10 mouse cellular contexts compared by ENCODE assay signal in the genomic region with DNA sequence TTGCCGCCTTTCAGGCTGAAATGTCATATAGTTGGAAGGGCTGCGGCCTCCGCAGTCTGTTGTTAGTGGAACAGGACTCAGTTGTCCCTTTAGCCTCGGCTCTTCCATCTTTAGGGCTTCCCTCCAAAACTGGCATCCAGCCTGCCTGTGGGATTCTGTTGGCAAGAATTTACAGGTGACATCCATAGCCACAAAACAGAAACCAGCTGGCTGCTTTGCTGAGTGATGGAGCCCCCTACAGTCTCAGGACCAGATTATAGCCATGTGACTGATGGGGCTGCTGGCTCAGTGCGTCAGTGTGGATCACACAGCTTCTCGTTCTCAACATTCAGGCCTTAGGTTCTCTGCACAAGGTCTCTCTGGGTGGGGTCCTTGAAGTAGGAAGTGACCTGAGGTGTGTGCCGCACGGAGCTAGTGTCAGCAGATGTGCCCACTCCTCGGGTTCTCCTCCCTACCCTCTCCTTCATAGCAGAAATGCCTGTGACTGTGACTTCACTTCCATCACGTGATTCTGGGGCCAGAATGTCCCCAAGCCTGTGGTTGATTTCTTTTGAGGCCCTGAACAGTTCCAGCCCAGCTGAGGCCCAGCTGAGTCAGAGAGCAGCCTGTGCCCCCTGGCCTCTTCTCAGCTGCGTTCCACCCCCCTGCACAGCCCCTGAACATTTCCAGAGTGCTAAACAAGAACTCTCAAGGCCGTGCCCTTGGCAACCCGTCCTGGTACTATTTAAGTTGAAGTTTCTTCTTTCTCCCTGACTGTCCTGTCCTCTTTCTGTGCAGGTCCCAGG. TPM values are rescaled to one million over a fixed set of nuclear protein-coding genes. Genes with fewer than 3 reads are reported as not detected.
A peak's percentile ranks its signal among the peaks of the same experiment; 100 is the strongest.
DNase-seq lines count a peak whose midpoint lies in the region; ATAC-seq and TF ChIP-seq lines count a peak whose summit lies in the region.
"Had no signal": no experiment of that assay in that cellular context is flagged by ENCODE, and none has a peak within 500 bp of the region (broad histone marks: within the 10 kb centered on the region; RNA-seq: fewer than 3 reads in every experiment).

No protein-coding gene starts in this region.

- H3K4me3 ChIP-seq in heart, embryonic 12.5 days, result no peak overlapping the region
- H3K4me3 ChIP-seq in stomach, embryonic 14.5 days (ENCODE audit: low read depth, low read length), result no peak overlapping the region
- no peak overlapping the region for H3K4me3 ChIP-seq in stomach, postnatal 0 days (ENCODE audit: low read depth, low read length)

- no peak overlapping the region for H3K9ac ChIP-seq in heart, embryonic 12.5 days
- no peak overlapping the region for H3K9ac ChIP-seq in stomach, embryonic 14.5 days (replicated peaks; ENCODE audit: low read depth, low read length)
- H3K9ac ChIP-seq in stomach, postnatal 0 days (ENCODE audit: low read length), result no peak overlapping the region

- peaks cover 25% of the 10 kb centered on the region for H3K4me1 ChIP-seq in heart, embryonic 12.5 days (replicated peaks)
- H3K4me1 ChIP-seq in stomach, embryonic 14.5 days (ENCODE audit: control insufficient read depth, insufficient read depth, low read length), result peaks cover 11% of the 10 kb centered on the region; the same call in 1 of the 2 replicates
- no peaks in the 10 kb centered on the region for H3K4me1 ChIP-seq in stomach, postnatal 0 days (replicated peaks; ENCODE audit: control insufficient read depth, insufficient read depth)

- no peaks in the 10 kb centered on the region for H3K9me3 ChIP-seq in heart, embryonic 12.5 days (replicated peaks)
- H3K9me3 ChIP-seq in stomach, embryonic 14.5 days (ENCODE audit: control insufficient read depth, low read depth, low read length), result no peaks in the 10 kb centered on the region
- no peaks in the 10 kb centered on the region for H3K9me3 ChIP-seq in stomach, postnatal 0 days (ENCODE audit: control insufficient read depth, low read length)

- no peak; the same call in 1 of the 2 replicates for TF ChIP-seq CTCF in stomach, postnatal 0 days (IDR thresholded peaks at IDR 0.05; ENCODE audit: low read depth)

- H3K27me3 ChIP-seq in heart, embryonic 12.5 days (replicated peaks), result no peaks in the 10 kb centered on the region
- no peaks in the 10 kb centered on the region for H3K27me3 ChIP-seq in stomach, embryonic 14.5 days (ENCODE audit: control insufficient read depth, insufficient read depth, low read length)
- H3K27me3 ChIP-seq in stomach, postnatal 0 days (ENCODE audit: control insufficient read depth, insufficient read depth, low read length), result no peaks in the 10 kb centered on the region
- H3K27me3 ChIP-seq: Patski had no signal

- intact Hi-C loops in heart, postnatal 36 days (cut with DNase I), result no loop called here
- intact Hi-C loops in gastrocnemius, postnatal 14 days (cut with DNase I; ENCODE audit: low total_unique reads), result loop anchor here (5.0 to 10.0 kb wide), 2 partner anchors 73 to 115 kb away; no protein-coding TSS in a partner anchor

- peak overlapping the region; percentile 81 for H3K27ac ChIP-seq in heart, embryonic 12.5 days (ENCODE audit: poor library complexity, severe bottlenecking)
- H3K27ac ChIP-seq in stomach, embryonic 14.5 days (ENCODE audit: low read length), result 0 out of 2 replicates have a peak overlapping the region, but pooled peaks have one; percentile 28
- H3K27ac ChIP-seq in stomach, postnatal 0 days (replicated peaks), result no peak overlapping the region

- peak; percentile 52 for ATAC-seq in heart, embryonic 12.5 days (ENCODE audit: insufficient number of reproducible peaks, low FRiP score)
- ATAC-seq in stomach, embryonic 14.5 days (ENCODE audit: insufficient number of reproducible peaks, insufficient read depth, low FRiP score, low read depth), result no peak
- ATAC-seq in stomach, postnatal 0 days (ENCODE audit: low FRiP score, low TSS enrichment), result no peak
- 0 out of 2 replicates have a peak, but pooled peaks have one; percentile 11 for ATAC-seq in common myeloid progenitor, adult 5-6 weeks (replicated peaks; ENCODE audit: low read depth, poor library complexity, severe bottlenecking)
- ATAC-seq: Patski had no signal

- H3K4me2 ChIP-seq in heart, embryonic 12.5 days, result peak overlapping the region; percentile 13; the same call in 1 of the 2 replicates
- no peak overlapping the region for H3K4me2 ChIP-seq in stomach, embryonic 14.5 days (replicated peaks; ENCODE audit: low read depth, low read length)
- H3K4me2 ChIP-seq in stomach, postnatal 0 days (replicated peaks; ENCODE audit: low read depth), result no peak overlapping the region

- WGBS in heart, embryonic 12.5 days, result 54% methylated on average over 13 of the region's 13 CpGs
- 65% methylated on average over 13 of the region's 13 CpGs for WGBS in stomach, embryonic 14.5 days
- WGBS in stomach, postnatal 0 days, result 67% methylated on average over 13 of the region's 13 CpGs

- H3K36me3 ChIP-seq in heart, embryonic 12.5 days, result no peaks in the 10 kb centered on the region
- no peaks in the 10 kb centered on the region for H3K36me3 ChIP-seq in stomach, embryonic 14.5 days (ENCODE audit: control insufficient read depth, insufficient read depth, low read length)
- H3K36me3 ChIP-seq in stomach, postnatal 0 days (ENCODE audit: control insufficient read depth, insufficient read depth, low read length), result no peaks in the 10 kb centered on the region

- no peak for DNase-seq in heart, postnatal 36 days
- no peak for DNase-seq in stomach, postnatal 0 days (ENCODE audit: low spot score)
- no peak for DNase-seq in testis, postnatal 14 days (ENCODE audit: low spot score)
- DNase-seq in natural killer cell, adult 2 months (ENCODE audit: low spot score in 2 of 2), result no peak
- DNase-seq in gastrocnemius, postnatal 14 days, result no peak
- DNase-seq: lung, adult 2 months had no signal

- no peak for TF ChIP-seq EP300 in stomach, postnatal 0 days (optimal IDR thresholded peaks at IDR 0.05)

RNA-seq across cellular contexts. Expression of gene Rdx, which starts 55.3 kb away (rescaled TPM):
- 170 and 175 TPM in 2 replicates for polyA plus RNA-seq in heart, embryonic 12.5 days (2016; fragmentation: Nextera tagmentation; extraction: Ambion mirVana)
- 10 to 100 TPM; 90.7 to 91.9 TPM for total RNA-seq in heart, postnatal 36 days (2021)
- polyA plus RNA-seq in stomach, embryonic 14.5 days (2014; fragmentation: Nextera tagmentation; extraction: Ambion mirVana), result 142 and 146 TPM in 2 replicates
- polyA plus RNA-seq in stomach, postnatal 0 days (2015; fragmentation: Nextera tagmentation; extraction: Ambion mirVana), result 40.9 and 52.7 TPM in 2 replicates
- 249 and 252 TPM in 2 replicates for total RNA-seq in common myeloid progenitor, adult 5-6 weeks (2017)
- 100 to 1,000 TPM; 101 to 103 TPM for total RNA-seq in gastrocnemius, postnatal 14 days (2021)

Comparison
In these comparisons a context has a peak if more than half of its experiments do, and no peak if none do; other contexts are left out.
1. ATAC-seq: peak in heart, embryonic 12.5 days (single experiment) and common myeloid progenitor, adult 5-6 weeks (single experiment); none in stomach, embryonic 14.5 days (single experiment) and stomach, postnatal 0 days (single experiment).